Mouse (Mus musculus) liver, embryonic 16.5 days (tissue): ENCODE results near the gene Drc1. TPM values are rescaled to one million over a fixed set of nuclear protein-coding genes. Genes with fewer than 3 reads are reported as not detected.

Source experiments
- ATAC-seq: fragments of 200-750 bp; cut with Nextera tagmentation; 2 replicates; pipeline ENCODE4 v1.8.0; 2017; ENCODE audit warnings: low read depth, mild to moderate bottlenecking, moderate number of reproducible peaks, moderate library complexity
- H3K27ac ChIP-seq: fragments of 300-500 bp; sonication (generic); 2 replicates; pipeline ENCODE4 v1.5.1; 2014; ENCODE audit warnings: mild to moderate bottlenecking, low read length
- H3K27me3 ChIP-seq: fragments of 300-500 bp; sonication (generic); 2 replicates; pipeline ENCODE4 v1.6.1; 2014; ENCODE audit warnings: low read depth, low read length, mixed read lengths; ENCODE audit not compliant: control insufficient read depth, insufficient read depth
- H3K36me3 ChIP-seq: fragments of 300-500 bp; sonication (generic); 2 replicates; pipeline ENCODE4 v1.6.1; 2014; ENCODE audit warnings: mild to moderate bottlenecking; ENCODE audit not compliant: control insufficient read depth, insufficient read depth
- H3K4me1 ChIP-seq: fragments of 300-500 bp; sonication (generic); 2 replicates; pipeline ENCODE4 v1.6.1; 2014; ENCODE audit warnings: low read depth, low read length, mixed read lengths; ENCODE audit not compliant: control insufficient read depth
- H3K4me2 ChIP-seq: fragments of 300-500 bp; sonication (generic); 2 replicates; pipeline ENCODE4 v1.6.1; 2014; ENCODE audit warnings: low read depth, low read length, mixed read lengths
- H3K4me3 ChIP-seq: fragments of 300-500 bp; sonication (generic); 2 replicates; pipeline ENCODE4 v1.5.1; 2014; ENCODE audit warnings: low read depth, mild to moderate bottlenecking, low read length
- H3K9ac ChIP-seq: fragments of 300-500 bp; sonication (generic); 2 replicates; pipeline ENCODE4 v1.6.1; 2014; ENCODE audit warnings: low read depth, low read length
- H3K9me3 ChIP-seq: fragments of 300-500 bp; sonication (generic); replicated peaks from 2 replicates; pipeline ENCODE4 v1.6.1; 2016; ENCODE audit warnings: low read length; ENCODE audit not compliant: control insufficient read depth
- WGBS: fragments of 180-500 bp; shearing (Covaris S2); extraction: QIAGEN DNeasy Blood & Tissue Kit; methylation state at CpG from one replicate; pipeline ENCODE4 v1.1.7; 2014; ENCODE audit not compliant: insufficient replicate concordance; 5-methylcytosine and 5-hydroxymethylcytosine counted together
- polyA plus RNA-seq: library from polyadenylated mRNA; unstranded; fragments of >200 nt; fragmentation: Nextera tagmentation; extraction: Ambion mirVana; gene quantifications from 2 replicates; pipeline ENCODE4 v1.2.1, GENCODE M21; 2015

The Drc1 gene
- 1.8 and 2.0 TPM in 2 replicates for polyA plus RNA-seq

GRCm38 (mm10) chr5:30281291-30281732 is at the start of gene Drc1:
Gene Drc1, plus strand, starts transcription at chr5:30281388.
- H3K27me3 ChIP-seq = peaks cover 11% of the 10 kb centered on the region
- WGBS = 4% methylated on average over 26 of the region's 26 CpGs
- 0 out of 2 replicates have a peak within 1 kb of the TSS, but pooled peaks have one; percentile 38 for H3K4me2 ChIP-seq
- no peak within 1 kb of the TSS for H3K9ac ChIP-seq
- H3K9me3 ChIP-seq = no peaks in the 10 kb centered on the region; the same call in 1 of the 2 replicates
- ATAC-seq = no peak
- no peaks in the 10 kb centered on the region for H3K36me3 ChIP-seq
- H3K4me3 ChIP-seq = 0 out of 2 replicates have a peak within 1 kb of the TSS, but pooled peaks have one; percentile 11
- no peak within 1 kb of the TSS for H3K27ac ChIP-seq
- H3K4me1 ChIP-seq = peaks cover 2% of the 10 kb centered on the region; the same call in 1 of the 2 replicates

- H3K4me1 ChIP-seq = peaks cover 37% of the 10 kb centered on the region
- peak overlapping the region; percentile 74 for H3K9ac ChIP-seq
- H3K27me3 ChIP-seq = no peaks in the 10 kb centered on the region
- H3K9me3 ChIP-seq = no peaks in the 10 kb centered on the region
- H3K27ac ChIP-seq = peak overlapping the region; percentile 74
- 33% methylated on average over 16 of the region's 16 CpGs for WGBS
- peak overlapping the region; percentile 91 for H3K4me3 ChIP-seq
- no peaks in the 10 kb centered on the region for H3K36me3 ChIP-seq
- H3K4me2 ChIP-seq = peak overlapping the region; percentile 74
- ATAC-seq = no peak
These were observed 49.3 kb upstream of the Drc1 start for GRCm38 (mm10) chr5:30231891-30232270.

DNA sequence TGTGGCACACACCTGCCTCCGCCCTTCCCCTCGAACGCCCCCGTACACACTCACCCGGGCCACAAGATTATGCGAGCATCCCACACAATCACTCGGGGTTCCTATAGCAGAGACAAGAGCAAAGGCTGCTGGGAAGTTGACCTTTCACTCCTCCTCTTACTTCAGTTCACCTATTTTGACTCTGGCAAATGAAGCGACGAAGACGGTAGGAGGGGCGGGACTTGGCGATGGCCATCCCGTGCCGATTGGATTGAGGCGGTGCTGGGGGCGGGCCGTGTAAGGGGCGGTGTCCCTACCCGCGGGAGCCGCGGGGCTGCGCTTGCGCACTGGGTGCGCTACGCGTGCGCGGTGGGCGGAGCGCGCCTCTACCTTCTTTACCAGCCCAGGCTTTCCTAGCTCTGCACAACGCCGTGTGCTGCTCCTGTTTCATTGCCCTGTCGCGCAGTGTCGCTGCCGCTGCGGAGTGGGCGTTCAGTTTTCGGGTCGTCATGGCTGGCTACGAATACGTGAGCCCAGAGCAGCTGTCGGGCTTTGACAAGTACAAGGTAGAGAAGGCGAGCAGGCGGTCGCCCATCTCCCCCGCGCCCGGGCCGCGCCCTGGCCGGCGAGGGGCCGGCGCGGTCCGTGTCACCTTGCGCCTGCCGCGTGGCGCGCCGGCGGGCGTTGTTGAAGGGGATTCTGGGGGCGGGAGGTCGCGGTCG is 48.8 kb upstream of the Drc1 start, which contains the start of gene Selenoi:
Selenoi (plus strand) TSS at position 311 of the 701 bp plus-strand sequence.
- peak within 1 kb of the TSS; percentile 74 for H3K4me2 ChIP-seq
- H3K4me1 ChIP-seq = peaks cover 37% of the 10 kb centered on the region
- under 1% methylated on average over 71 of the region's 71 CpGs for WGBS
- H3K9me3 ChIP-seq = no peaks in the 10 kb centered on the region
- peak; percentile 99 for ATAC-seq
- peak within 1 kb of the TSS; percentile 84 for H3K9ac ChIP-seq
- no peaks in the 10 kb centered on the region for H3K27me3 ChIP-seq
- H3K4me3 ChIP-seq = peak within 1 kb of the TSS; percentile 91
- H3K36me3 ChIP-seq = no peaks in the 10 kb centered on the region
- peak within 1 kb of the TSS; percentile 91 for H3K27ac ChIP-seq

GRCm38 (mm10) chr5:30233042-30233441 is 48.1 kb upstream of the Drc1 start:
- Histone ChIP-seq H3K36me3 (no peaks in the 10 kb centered on the region), H3K4me3 (peak overlapping the region; percentile 91), H3K9ac (peak overlapping the region; percentile 84), H3K27ac (peak overlapping the region; percentile 91), H3K4me1 (peaks cover 37% of the 10 kb centered on the region), H3K27me3 (no peaks in the 10 kb centered on the region), H3K4me2 (peak overlapping the region; percentile 69), H3K9me3 (no peaks in the 10 kb centered on the region)
- under 1% methylated on average over 15 of the region's 15 CpGs for WGBS
- no peak for ATAC-seq

DNA sequence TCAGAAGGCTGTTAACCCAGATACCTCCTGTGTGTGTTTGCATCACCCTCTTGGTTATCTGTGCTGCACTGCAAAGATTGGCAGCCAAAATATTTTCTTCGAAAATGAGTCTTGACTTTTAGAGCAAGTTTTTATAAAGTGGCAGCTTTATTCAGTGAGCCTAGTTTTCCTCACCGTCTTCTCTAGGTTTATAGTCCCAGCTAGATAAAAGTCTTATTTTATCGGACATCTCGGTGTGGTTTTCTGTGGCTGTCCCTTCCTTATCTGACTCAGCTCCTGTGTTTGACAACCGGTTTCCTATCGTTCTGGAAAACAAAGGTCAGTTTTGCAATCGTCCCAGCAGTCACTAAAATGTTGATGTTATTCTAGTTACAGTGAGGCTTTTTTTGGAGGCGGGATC is 47.2 kb upstream of the Drc1 start:
- ATAC-seq = no peak
- Histone ChIP-seq H3K9ac (peak overlapping the region; percentile 0; the same call in 1 of the 2 replicates), H3K27me3 (no peaks in the 10 kb centered on the region), H3K36me3 (no peaks in the 10 kb centered on the region), H3K4me2 (peak overlapping the region; percentile 69), H3K4me3 (peak overlapping the region; percentile 91), H3K27ac (peak overlapping the region; percentile 91), H3K9me3 (no peaks in the 10 kb centered on the region), H3K4me1 (peaks cover 37% of the 10 kb centered on the region)
- WGBS = 4% methylated on average over 8 of the region's 8 CpGs

DNA sequence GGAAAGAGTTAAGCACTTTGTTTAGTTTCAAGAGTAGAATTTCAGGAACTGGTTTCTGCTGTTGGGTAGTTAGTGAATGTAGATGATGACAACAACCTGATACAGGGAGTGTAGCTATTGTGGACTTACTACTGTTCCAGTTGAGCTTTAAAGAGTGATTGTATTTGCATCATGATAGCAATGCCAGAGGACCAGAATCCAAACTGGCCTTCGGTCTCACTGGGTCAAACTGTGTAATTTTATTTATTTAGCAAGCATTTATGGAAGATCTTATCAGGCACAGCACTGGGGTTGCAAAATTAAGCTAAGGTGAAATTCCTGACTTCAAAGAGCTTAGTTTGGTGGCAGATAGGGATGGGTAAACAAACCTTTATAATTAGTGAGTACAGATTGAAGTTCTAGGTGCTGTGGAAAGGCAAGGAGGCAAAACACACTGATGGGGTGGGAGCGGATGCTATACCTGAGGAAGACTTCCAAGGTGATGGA is 45.5 kb upstream of the Drc1 start:
- 67% methylated on average over 2 of the region's 2 CpGs for WGBS
- H3K36me3 ChIP-seq = no peaks in the 10 kb centered on the region
- H3K4me1 ChIP-seq = peaks cover 42% of the 10 kb centered on the region
- no peak overlapping the region for H3K4me3 ChIP-seq
- ATAC-seq = no peak
- H3K9me3 ChIP-seq = no peaks in the 10 kb centered on the region
- H3K27me3 ChIP-seq = no peaks in the 10 kb centered on the region
- no peak overlapping the region for H3K9ac ChIP-seq
- H3K4me2 ChIP-seq = no peak overlapping the region
- peak overlapping the region; percentile 43; the same call in 1 of the 2 replicates for H3K27ac ChIP-seq

DNA sequence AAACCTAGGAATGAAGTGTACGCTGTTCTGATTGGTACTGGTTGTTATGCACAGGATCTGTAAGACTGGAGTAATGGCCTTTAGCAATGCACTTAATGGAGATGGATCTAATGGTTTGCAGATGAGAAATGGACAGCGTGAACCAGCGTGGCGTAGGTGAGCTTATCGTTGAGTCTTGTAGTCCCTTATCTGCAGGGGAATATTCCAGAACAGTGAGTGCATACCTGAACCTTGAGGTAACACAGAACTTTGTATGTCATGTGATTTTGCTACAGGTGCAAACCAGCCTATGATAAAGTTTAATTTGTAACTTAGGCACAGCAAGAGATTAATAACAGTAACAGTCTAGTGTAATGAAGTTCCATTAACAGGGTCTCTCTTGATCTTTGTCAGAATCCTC is 42.7 kb upstream of the Drc1 start:
- Histone ChIP-seq H3K27ac (no peak overlapping the region), H3K36me3 (no peaks in the 10 kb centered on the region), H3K9me3 (no peaks in the 10 kb centered on the region), H3K4me2 (no peak overlapping the region), H3K4me3 (no peak overlapping the region), H3K4me1 (peaks cover 37% of the 10 kb centered on the region), H3K9ac (no peak overlapping the region), H3K27me3 (no peaks in the 10 kb centered on the region)
- WGBS = 90% methylated on average over 5 of the region's 5 CpGs
- ATAC-seq = no peak

DNA sequence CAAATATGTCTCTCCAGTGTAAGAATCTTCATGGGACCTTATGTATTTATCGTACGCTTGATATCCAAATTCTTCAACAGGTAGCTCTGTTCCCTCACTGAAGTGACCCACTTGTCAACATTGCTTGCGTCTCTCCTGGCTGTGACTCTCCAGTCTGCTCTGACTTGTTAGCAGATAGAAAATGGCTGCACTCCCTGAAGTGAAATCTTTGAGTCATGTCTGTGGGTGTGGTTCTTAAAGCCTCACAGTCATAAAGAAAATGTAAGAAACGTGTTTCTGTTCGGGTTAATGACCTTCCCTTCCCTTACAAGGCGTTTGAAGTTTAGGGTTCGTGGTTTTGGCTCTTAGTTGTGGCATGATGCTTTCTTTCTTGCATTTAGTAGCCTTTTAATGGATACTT is 40.6 kb upstream of the Drc1 start:
- Histone ChIP-seq H3K9me3 (no peaks in the 10 kb centered on the region), H3K27ac (peak overlapping the region; percentile 39; the same call in 1 of the 2 replicates), H3K36me3 (no peaks in the 10 kb centered on the region), H3K9ac (no peak overlapping the region), H3K4me2 (peak overlapping the region; percentile 33; the same call in 1 of the 2 replicates), H3K27me3 (no peaks in the 10 kb centered on the region), H3K4me3 (no peak overlapping the region), H3K4me1 (peaks cover 26% of the 10 kb centered on the region)
- no peak for ATAC-seq
- 50% methylated on average over 7 of the region's 7 CpGs for WGBS

- H3K4me2 ChIP-seq = no peak overlapping the region
- no peaks in the 10 kb centered on the region for H3K27me3 ChIP-seq
- H3K9me3 ChIP-seq = no peaks in the 10 kb centered on the region
- no peak overlapping the region for H3K27ac ChIP-seq
- H3K4me3 ChIP-seq = no peak overlapping the region
- no peak overlapping the region for H3K9ac ChIP-seq
- H3K36me3 ChIP-seq = peaks cover 1% of the 10 kb centered on the region; the same call in 1 of the 2 replicates
- no peak for ATAC-seq
- peaks cover 16% of the 10 kb centered on the region for H3K4me1 ChIP-seq
- 58% methylated on average over 1 of the region's 1 CpGs for WGBS
These were observed 38.8 kb upstream of the Drc1 start for GRCm38 (mm10) chr5:30242410-30242809.
